Mouse (Mus musculus): ENCODE measurements at regions not wholly inside any gene's neighbourhood (a gene's known extent, or its start where the extent isn't known, plus 50 kb on each side); places are given as distances from the start of the nearest gene placed in this dataset.

GRCm38 (mm10) chr17:48592457-48592856, 137.8 kb downstream of the Unc5cl start:
- DNase-seq (ENCODE audit: low spot score): no peak

DNA sequence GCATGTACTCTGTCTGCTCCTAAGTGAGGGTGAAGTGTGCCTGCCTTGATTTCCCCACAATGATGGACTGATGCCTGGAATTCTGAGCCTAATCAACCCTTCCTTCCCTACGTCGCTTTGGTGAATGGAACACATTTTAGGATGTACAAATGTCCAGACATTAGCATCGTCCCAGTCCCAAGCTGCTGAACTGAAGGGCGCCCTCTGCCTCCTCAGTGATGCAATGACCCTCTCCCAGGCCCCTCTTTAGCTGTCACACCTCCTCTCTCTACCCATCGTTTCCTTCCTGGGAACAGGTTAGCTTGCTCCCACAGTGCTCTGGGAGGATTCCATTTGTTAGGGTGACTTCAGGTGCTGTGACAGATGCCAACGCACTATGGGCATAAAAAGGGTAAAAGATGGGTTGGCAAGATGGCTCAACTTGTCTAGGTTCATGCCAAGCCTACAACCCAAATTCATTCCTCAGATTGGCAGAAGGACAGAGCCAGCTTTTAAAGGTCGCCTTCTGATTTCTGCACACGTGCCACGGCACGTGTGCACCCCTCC, 140.8 kb downstream of the Unc5cl start:
- DNase-seq (ENCODE audit: low spot score): no peak

DNA sequence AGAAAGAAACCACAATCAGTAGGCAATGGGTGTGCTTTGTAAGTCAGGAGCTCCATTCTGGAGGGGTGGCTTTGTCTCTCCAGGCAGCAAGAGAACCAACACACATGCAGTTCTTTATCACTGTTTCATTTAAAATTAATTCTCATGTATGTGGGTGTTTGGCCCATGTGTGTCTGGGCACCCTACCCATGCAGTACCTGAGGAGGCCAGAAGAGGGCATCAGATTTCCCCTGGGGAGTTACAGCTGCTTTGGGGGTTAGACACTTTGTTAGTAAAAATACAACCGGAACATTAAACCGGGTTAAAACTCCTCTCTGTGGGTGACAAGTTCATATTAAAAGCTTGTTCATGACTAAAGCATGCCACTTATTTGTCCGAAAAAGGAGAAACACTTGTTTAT, 141.7 kb downstream of the Unc5cl start:
- no peak for DNase-seq (ENCODE audit: low spot score)

DNA sequence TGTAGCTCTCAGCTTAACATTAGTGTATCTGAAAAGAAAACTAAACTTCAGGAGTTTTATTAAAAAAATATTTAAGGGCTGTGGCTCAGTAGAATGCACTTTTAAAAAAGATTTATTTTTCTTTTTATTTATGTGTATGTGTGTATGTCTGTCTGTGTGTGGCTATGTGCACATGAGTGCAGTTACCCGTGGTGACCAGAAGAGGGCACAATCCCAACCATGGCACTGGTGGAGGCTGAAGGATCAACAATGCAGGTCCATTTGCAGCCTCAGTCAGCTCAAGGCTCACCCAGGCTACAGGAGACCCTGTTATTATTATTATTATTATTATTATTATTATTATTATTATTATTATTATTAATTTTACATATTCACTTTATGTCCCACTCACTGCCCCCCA, 142.6 kb downstream of the Unc5cl start:
- DNase-seq (ENCODE audit: low spot score): no peak

- DNase-seq (ENCODE audit: low spot score): no peak
These were observed 143.9 kb downstream of the Unc5cl start for GRCm38 (mm10) chr17:48598471-48599141.

DNA sequence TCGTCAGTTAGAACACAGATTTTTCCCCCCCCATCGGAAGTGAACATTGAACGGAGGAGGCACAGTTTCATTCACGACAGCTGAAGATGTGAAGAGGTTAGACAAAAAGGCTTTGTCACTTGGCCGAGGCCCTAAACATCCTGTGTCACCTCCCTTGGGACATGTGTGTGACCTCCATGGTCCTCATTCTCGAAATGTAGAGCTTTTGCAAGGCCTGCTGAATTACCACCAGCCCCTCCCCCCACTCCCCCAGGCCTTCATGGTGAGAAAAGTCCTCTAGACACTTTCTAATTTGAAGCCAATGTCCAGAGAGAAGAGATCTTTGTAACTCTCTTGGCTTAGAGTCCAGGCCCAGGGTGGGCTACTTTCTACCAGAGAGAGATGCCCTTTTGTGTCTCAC, 145.5 kb downstream of the Unc5cl start:
- DNase-seq (ENCODE audit: low spot score): no peak

- DNase-seq (ENCODE audit: low spot score): peak; percentile 6
These were observed 147.9 kb downstream of the Unc5cl start for GRCm38 (mm10) chr17:48602554-48602953.

GRCm38 (mm10) chr17:48606767-48607166, 152.1 kb downstream of the Unc5cl start:
- no peak for DNase-seq (ENCODE audit: low spot score)

GRCm38 (mm10) chr17:48608315-48608714, 153.6 kb downstream of the Unc5cl start:
- no peak for DNase-seq (ENCODE audit: low spot score)

- no peak for DNase-seq (ENCODE audit: low spot score)
These were observed 155.4 kb downstream of the Unc5cl start for GRCm38 (mm10) chr17:48610107-48610506.

DNA sequence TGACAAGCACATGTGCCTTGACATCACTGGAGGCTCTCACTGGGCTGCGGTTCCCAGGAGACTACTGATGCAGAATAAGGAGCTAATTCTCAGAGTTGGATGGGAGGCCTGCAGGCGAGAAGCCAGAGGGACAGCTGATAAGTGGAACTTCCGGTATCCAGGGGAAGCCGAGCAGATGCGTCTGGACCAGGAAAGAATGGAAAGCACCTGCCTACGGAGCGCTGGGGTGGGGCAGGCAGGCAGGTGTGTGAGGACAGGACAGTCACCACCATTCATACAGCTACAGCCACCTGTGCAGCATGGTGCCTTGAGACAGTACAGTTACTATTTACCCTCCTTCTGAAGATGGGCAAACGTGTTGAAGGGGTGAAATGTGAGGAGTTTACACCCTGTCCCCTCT, 156.1 kb downstream of the Unc5cl start:
- DNase-seq (ENCODE audit: low spot score): no peak

DNA sequence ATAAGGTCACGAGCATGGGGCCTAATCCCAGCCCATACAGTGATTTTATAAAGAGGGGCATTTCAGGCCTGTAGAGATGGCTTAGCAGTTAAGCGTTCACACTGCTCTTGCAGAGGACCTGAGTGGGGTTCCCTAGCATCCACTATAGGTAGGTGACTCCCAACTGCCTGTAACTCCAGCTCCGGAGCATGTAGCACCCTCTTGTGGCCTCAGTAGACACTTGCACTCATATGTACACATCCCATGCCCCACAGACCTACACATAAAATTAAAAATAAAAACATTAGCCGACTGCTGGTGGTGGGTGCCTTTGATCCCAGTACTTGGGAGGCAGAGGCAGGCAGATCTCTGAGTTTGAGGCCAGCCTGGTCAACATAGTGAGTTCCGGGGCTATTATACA, 158.8 kb downstream of the Unc5cl start:
- DNase-seq (ENCODE audit: low spot score): no peak

DNA sequence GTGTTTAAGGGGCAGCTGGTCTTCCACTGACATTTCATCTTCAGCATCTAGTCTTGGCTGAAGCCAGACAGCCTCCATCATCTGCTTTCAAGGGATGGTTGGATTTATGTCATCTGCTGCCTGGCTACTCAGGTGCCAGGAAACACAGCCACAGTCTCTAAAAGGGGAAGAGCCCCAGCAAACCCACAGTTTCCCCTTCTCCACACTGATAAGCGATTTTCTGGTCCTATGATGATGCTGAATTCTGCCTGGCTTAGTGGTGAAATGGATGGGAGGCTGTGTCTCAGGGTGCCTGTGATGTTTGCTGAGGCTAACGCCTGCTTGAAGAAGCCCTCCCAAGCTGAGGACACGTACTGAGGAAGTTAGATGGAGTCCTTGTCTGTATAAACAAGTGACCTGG, 160.5 kb downstream of the Unc5cl start:
- DNase-seq (ENCODE audit: low spot score): no peak

GRCm38 (mm10) chr17:48616205-48616604, 161.5 kb downstream of the Unc5cl start:
- no peak for DNase-seq (ENCODE audit: low spot score)

DNA sequence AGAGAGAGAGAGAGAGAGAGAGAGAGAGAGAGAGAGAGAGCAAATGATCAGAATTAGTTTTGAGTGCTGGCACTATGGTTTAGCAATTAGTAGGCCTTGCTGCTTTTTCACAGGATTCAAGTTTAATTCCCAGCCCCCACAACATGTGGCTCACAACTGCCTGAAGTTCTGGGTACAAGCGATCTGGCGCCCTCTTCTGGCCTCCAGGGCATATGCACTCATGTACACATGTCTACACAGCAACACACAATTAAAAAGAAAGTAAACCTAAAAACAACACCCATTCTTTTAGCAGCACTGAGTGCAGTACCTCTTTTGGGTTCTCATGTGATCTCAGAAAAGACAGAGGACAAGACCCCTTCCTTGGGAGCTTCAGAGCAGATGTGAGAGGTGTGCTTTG, 166.2 kb downstream of the Unc5cl start:
- no peak for DNase-seq (ENCODE audit: low spot score)

DNA sequence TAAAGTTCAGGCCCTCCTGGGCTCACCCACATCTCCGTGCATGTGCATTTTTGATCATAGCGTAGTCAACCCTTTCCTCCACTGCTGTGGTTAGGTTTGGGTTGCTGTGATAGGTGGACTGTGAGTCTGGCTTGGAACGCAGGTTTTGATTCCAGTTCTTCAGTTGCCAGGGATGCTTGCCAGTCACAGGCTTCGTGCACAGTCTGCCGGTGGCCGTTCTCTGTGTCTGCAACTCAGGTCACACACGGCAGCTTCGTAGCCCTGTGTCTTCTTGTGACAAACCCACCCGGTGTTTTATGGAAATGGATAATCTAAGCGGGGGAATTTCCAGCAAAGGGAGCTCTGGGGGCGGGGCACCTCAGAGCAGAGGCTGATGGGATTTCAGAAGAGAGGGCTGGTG, 167.0 kb downstream of the Unc5cl start:
- no peak for DNase-seq (ENCODE audit: low spot score)

DNA sequence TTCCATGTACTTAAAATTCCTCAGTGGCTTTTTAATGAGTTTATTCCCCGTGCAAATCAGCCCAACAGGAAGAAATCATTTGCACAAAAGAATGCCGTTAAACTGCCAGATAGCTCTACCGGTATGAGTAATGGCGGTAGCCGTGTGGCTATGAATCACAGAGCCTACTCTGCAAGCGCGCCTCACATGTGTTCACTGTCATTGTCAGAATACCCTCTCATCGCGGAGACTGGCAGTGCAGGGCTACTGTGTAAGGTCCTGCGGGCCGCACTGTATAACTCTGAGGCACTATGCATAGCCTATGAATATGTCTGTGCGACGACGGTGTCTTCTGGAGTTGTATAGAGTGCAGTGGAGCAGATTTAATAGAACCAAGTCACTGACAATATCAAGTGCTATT, 170.2 kb downstream of the Unc5cl start:
- no peak for DNase-seq (ENCODE audit: low spot score)

DNA sequence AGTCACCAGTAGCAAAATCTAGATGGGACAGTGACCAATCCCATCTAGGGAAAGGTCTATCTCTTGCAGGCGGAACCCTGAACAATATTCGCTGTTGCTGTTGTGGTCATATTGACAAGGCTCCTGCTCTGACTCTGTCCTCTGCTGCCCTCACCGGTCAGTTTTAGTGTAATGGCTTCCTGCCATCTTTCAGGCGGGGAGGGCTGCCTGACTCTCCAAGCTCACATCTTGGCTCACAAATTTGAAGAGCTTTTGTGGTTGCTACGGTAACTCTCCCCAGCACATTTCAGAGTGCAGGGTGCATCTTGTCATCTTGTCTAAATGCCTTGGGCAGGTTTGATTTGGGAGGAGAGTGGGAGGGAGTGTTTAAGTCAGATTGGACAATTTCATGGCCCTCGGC, 171.3 kb downstream of the Unc5cl start:
- DNase-seq (ENCODE audit: low spot score): no peak

- no peak for DNase-seq (ENCODE audit: low spot score)
These were observed 184.9 kb downstream of the Unc5cl start for GRCm38 (mm10) chr17:48639611-48640010.

GRCm38 (mm10) chr17:48643533-48644019, 188.9 kb downstream of the Unc5cl start:
- DNase-seq (ENCODE audit: low spot score): no peak

- DNase-seq (ENCODE audit: low spot score): no peak
These were observed 190.4 kb downstream of the Unc5cl start for GRCm38 (mm10) chr17:48645056-48645455.

GRCm38 (mm10) chr17:48646626-48647195, 192.0 kb downstream of the Unc5cl start:
- DNase-seq (ENCODE audit: low spot score): no peak

- DNase-seq (ENCODE audit: low spot score): no peak
These were observed 192.7 kb downstream of the Unc5cl start for GRCm38 (mm10) chr17:48647431-48647830.

DNA sequence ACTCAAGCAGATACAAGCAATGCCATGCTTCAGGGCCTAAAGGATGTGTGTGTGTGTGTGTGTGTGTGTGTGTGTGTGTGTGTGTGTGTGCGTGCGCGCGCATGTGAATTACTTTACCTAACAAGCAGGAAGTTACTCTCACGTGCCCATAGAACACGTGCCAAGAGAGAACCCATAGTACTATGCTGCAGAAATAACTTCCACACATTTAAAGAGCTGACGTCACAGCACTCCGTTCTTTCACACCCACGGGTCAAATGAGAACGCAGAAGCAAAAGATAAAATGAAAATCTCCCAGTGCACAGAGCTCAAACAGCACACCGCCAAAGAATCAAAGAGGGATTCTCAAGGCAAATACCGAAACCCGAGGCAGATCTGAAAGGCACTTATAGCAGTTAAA, 195.9 kb downstream of the Unc5cl start:
- DNase-seq (ENCODE audit: low spot score): no peak

All from ovary, adult 18-20 months (tissue).